Mouse (Mus musculus): ENCODE measurements around the gene Exd2. TPM values are rescaled to one million over a fixed set of nuclear protein-coding genes. Genes with fewer than 3 reads are reported as not detected.

Exd2 gene
- polyA plus RNA-seq, 1 experiment from 2014 or later: 34.4 TPM

DNA sequence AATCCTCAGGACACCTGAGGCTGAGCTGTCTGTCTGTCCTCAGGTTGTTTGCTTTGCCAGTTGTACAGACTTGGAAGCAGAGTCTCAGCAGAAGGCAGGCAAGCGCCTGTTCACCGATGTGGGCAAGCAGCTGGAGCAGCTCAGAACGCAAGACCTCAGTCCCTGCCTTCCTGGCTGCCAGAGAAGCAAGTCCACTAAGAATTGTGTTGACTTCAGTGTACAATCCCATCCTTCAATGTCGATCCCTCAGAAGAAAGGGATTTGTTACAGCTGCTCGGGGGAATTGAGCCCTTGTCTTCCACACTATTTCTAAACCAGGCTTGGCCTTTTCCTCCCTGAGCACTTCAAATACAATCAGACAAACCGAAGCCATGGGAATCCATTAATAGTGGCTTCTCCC lies 75.4 kb downstream of the Exd2 start:
- WGBS: 22% methylated on average over 6 of the region's 6 CpGs
- no peaks in the 10 kb centered on the region for H3K36me3 ChIP-seq (ENCODE audit: control insufficient read depth, insufficient read depth, low read length)
- H3K9ac ChIP-seq (replicated peaks; ENCODE audit: low read depth, low read length): no peak overlapping the region
- H3K4me2 ChIP-seq (replicated peaks; ENCODE audit: low read depth, low read length): no peak overlapping the region
- no peaks in the 10 kb centered on the region for H3K9me3 ChIP-seq (ENCODE audit: control insufficient read depth, low read depth, low read length)
- H3K4me1 ChIP-seq (ENCODE audit: control insufficient read depth, insufficient read depth, low read length): peaks cover 9% of the 10 kb centered on the region; the same call in 1 of the 2 replicates
- no peak overlapping the region for H3K4me3 ChIP-seq (ENCODE audit: low read depth, low read length)
- ATAC-seq (ENCODE audit: insufficient number of reproducible peaks, insufficient read depth, low FRiP score, low read depth): peak; percentile 49; the same call in 1 of the 2 replicates
- no peak overlapping the region for H3K27ac ChIP-seq (ENCODE audit: low read length)
- H3K27me3 ChIP-seq (ENCODE audit: control insufficient read depth, insufficient read depth, low read length): no peaks in the 10 kb centered on the region

DNA sequence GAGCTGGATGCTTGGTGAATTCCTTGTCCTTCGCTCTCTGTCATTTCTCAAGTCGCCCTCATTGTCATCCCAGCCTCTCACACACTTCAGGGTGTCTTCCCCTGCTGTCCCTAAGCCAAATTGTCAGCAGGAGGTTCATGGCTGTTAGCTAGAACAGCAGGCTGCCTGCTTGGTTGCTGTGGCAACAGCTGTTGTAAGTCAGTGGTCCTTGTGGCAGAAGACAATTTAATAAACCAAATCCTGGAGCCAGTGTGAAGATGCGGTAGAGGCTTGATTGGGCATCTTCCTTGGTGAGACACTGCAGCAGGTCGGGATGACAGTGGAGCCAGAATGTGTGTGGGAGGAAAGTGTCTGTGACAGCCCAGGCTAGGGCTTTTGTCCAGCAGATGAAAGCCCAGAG lies 82.4 kb downstream of the Exd2 start:
- peaks cover 11% of the 10 kb centered on the region; the same call in 1 of the 2 replicates for H3K4me1 ChIP-seq (ENCODE audit: control insufficient read depth, insufficient read depth, low read length)
- H3K4me2 ChIP-seq (replicated peaks; ENCODE audit: low read depth, low read length): no peak overlapping the region
- 26% methylated on average over 4 of the region's 4 CpGs for WGBS
- ATAC-seq (ENCODE audit: insufficient number of reproducible peaks, insufficient read depth, low FRiP score, low read depth): no peak
- no peaks in the 10 kb centered on the region for H3K36me3 ChIP-seq (ENCODE audit: control insufficient read depth, insufficient read depth, low read length)
- H3K27ac ChIP-seq (ENCODE audit: low read length): no peak overlapping the region
- no peak overlapping the region for H3K4me3 ChIP-seq (ENCODE audit: low read depth, low read length)
- no peaks in the 10 kb centered on the region for H3K27me3 ChIP-seq (ENCODE audit: control insufficient read depth, insufficient read depth, low read length)
- H3K9ac ChIP-seq (replicated peaks; ENCODE audit: low read depth, low read length): no peak overlapping the region
- H3K9me3 ChIP-seq (ENCODE audit: control insufficient read depth, low read depth, low read length): no peaks in the 10 kb centered on the region

DNA sequence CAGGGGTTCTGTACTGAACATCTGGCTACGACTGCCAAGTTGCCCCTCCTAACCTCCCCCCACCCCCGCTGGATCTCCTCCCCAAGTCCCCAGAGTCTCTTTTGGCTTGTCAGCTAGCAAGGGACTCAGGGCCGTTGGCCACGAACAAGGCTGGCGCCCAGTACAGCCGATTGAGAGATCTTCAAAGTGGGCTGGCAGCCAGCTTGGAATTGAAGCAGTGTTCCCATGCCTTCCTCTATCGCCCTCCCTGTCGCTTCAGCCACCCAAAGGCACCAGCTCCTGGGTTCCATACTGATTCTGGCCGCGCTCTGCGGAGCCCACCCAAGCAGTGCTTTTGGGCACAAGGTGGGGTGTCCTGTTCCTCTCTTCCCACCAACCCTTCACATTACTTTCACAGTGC lies 86.8 kb downstream of the Exd2 start:
- no peaks in the 10 kb centered on the region for H3K9me3 ChIP-seq (ENCODE audit: control insufficient read depth, low read depth, low read length)
- 82% methylated on average over 11 of the region's 11 CpGs for WGBS
- no peaks in the 10 kb centered on the region for H3K27me3 ChIP-seq (ENCODE audit: control insufficient read depth, insufficient read depth, low read length)
- H3K4me2 ChIP-seq (replicated peaks; ENCODE audit: low read depth, low read length): no peak overlapping the region
- H3K36me3 ChIP-seq (ENCODE audit: control insufficient read depth, insufficient read depth, low read length): no peaks in the 10 kb centered on the region
- no peak overlapping the region for H3K27ac ChIP-seq (ENCODE audit: low read length)
- H3K9ac ChIP-seq (replicated peaks; ENCODE audit: low read depth, low read length): no peak overlapping the region
- H3K4me3 ChIP-seq (ENCODE audit: low read depth, low read length): no peak overlapping the region
- H3K4me1 ChIP-seq (ENCODE audit: control insufficient read depth, insufficient read depth, low read length): peaks cover 11% of the 10 kb centered on the region; the same call in 1 of the 2 replicates
- no peak for ATAC-seq (ENCODE audit: insufficient number of reproducible peaks, insufficient read depth, low FRiP score, low read depth)

Other genes starting within 250 kb of the Exd2 start
- gene Actn1, start 202.7 kb upstream of the Exd2 start, polyA plus RNA-seq (2014; fragmentation: Nextera tagmentation; extraction: Ambion mirVana): 80.4 and 81.7 TPM in 2 replicates
- 11.9 and 12.6 TPM in 2 replicates for gene Dcaf5, start 26.5 kb upstream of the Exd2 start, polyA plus RNA-seq (2014; fragmentation: Nextera tagmentation; extraction: Ambion mirVana)
- gene Galnt16, start 55.2 kb downstream of the Exd2 start, polyA plus RNA-seq (2014; fragmentation: Nextera tagmentation; extraction: Ambion mirVana): 10.8 and 11.3 TPM in 2 replicates
- gene Slc39a9, start 180.8 kb downstream of the Exd2 start, polyA plus RNA-seq (2014; fragmentation: Nextera tagmentation; extraction: Ambion mirVana): 27.0 and 32.0 TPM in 2 replicates
- gene Erh, start 181.2 kb downstream of the Exd2 start, polyA plus RNA-seq (2014; fragmentation: Nextera tagmentation; extraction: Ambion mirVana): 250 and 271 TPM in 2 replicates
- gene Plekhd1, start 229.5 kb downstream of the Exd2 start, polyA plus RNA-seq (2014; fragmentation: Nextera tagmentation; extraction: Ambion mirVana): 3.9 and 6.5 TPM in 2 replicates